Comparison of ENCODE assay signal across 8 mouse cellular contexts in genomic region chr5:21785776-21786175, GRCm38 (mm10). TPM values are rescaled to one million over a fixed set of nuclear protein-coding genes. Genes with fewer than 3 reads are reported as not detected.
DNase-seq lines count a peak whose midpoint lies in the region; ATAC-seq and TF ChIP-seq lines count a peak whose summit lies in the region.

No protein-coding gene starts in this region.

- TF ChIP-seq CTCF in intestine, postnatal 0 days (IDR thresholded peaks at IDR 0.05; ENCODE audit: low read depth) = no peak

- H3K4me1 ChIP-seq in midbrain, embryonic 12.5 days = peaks cover 26% of the 10 kb centered on the region
- H3K4me1 ChIP-seq in midbrain, embryonic 16.5 days (ENCODE audit: control insufficient read depth, insufficient read depth, low read length) = peaks cover 33% of the 10 kb centered on the region
- H3K4me1 ChIP-seq in embryonic facial prominence, embryonic 12.5 days = peaks cover 17% of the 10 kb centered on the region
- H3K4me1 ChIP-seq in intestine, postnatal 0 days (replicated peaks; ENCODE audit: control insufficient read depth, insufficient read depth, low read length) = no peaks in the 10 kb centered on the region
- H3K4me1 ChIP-seq in stomach, embryonic 14.5 days (ENCODE audit: control insufficient read depth, insufficient read depth, low read length) = peaks cover 7% of the 10 kb centered on the region

- no peak for ATAC-seq in midbrain, embryonic 12.5 days (ENCODE audit: low FRiP score, low read depth)
- ATAC-seq in midbrain, embryonic 16.5 days = no peak
- ATAC-seq in embryonic facial prominence, embryonic 12.5 days (ENCODE audit: insufficient number of reproducible peaks, insufficient read depth, low FRiP score, low TSS enrichment) = no peak
- no peak for ATAC-seq in intestine, postnatal 0 days
- ATAC-seq in stomach, embryonic 14.5 days (ENCODE audit: insufficient number of reproducible peaks, insufficient read depth, low FRiP score, low read depth) = no peak
- ATAC-seq in granulocyte monocyte progenitor cell, adult 5-6 weeks (replicated peaks; ENCODE audit: poor library complexity, severe bottlenecking) = no peak

- H3K27me3 ChIP-seq in midbrain, embryonic 12.5 days = no peaks in the 10 kb centered on the region
- no peaks in the 10 kb centered on the region for H3K27me3 ChIP-seq in midbrain, embryonic 16.5 days (ENCODE audit: control insufficient read depth, insufficient read depth, low read depth, low read length)
- no peaks in the 10 kb centered on the region for H3K27me3 ChIP-seq in embryonic facial prominence, embryonic 12.5 days
- no peaks in the 10 kb centered on the region for H3K27me3 ChIP-seq in intestine, postnatal 0 days (replicated peaks; ENCODE audit: control insufficient read depth, insufficient read depth, low read length)
- no peaks in the 10 kb centered on the region for H3K27me3 ChIP-seq in stomach, embryonic 14.5 days (ENCODE audit: control insufficient read depth, insufficient read depth, low read length)

- H3K9me3 ChIP-seq in midbrain, embryonic 12.5 days = no peaks in the 10 kb centered on the region
- H3K9me3 ChIP-seq in midbrain, embryonic 16.5 days (replicated peaks; ENCODE audit: control insufficient read depth, low read length, poor library complexity, severe bottlenecking) = no peaks in the 10 kb centered on the region
- no peaks in the 10 kb centered on the region for H3K9me3 ChIP-seq in embryonic facial prominence, embryonic 12.5 days
- H3K9me3 ChIP-seq in intestine, postnatal 0 days (ENCODE audit: control insufficient read depth) = no peaks in the 10 kb centered on the region
- H3K9me3 ChIP-seq in stomach, embryonic 14.5 days (ENCODE audit: control insufficient read depth, low read depth, low read length) = no peaks in the 10 kb centered on the region

- H3K27ac ChIP-seq in midbrain, embryonic 12.5 days (replicated peaks) = peak overlapping the region; percentile 83
- H3K27ac ChIP-seq in midbrain, embryonic 16.5 days (ENCODE audit: low read length) = no peak overlapping the region
- 0 out of 2 replicates have a peak overlapping the region, but pooled peaks have one; percentile 87 for H3K27ac ChIP-seq in embryonic facial prominence, embryonic 12.5 days
- no peak overlapping the region for H3K27ac ChIP-seq in intestine, postnatal 0 days (ENCODE audit: low read depth, low read length)
- H3K27ac ChIP-seq in stomach, embryonic 14.5 days (ENCODE audit: low read length) = no peak overlapping the region

- H3K9ac ChIP-seq in midbrain, embryonic 12.5 days (replicated peaks) = no peak overlapping the region
- no peak overlapping the region for H3K9ac ChIP-seq in midbrain, embryonic 16.5 days (ENCODE audit: low read depth, low read length)
- H3K9ac ChIP-seq in embryonic facial prominence, embryonic 12.5 days = no peak overlapping the region
- H3K9ac ChIP-seq in intestine, postnatal 0 days (ENCODE audit: low read depth, low read length) = no peak overlapping the region
- no peak overlapping the region for H3K9ac ChIP-seq in stomach, embryonic 14.5 days (replicated peaks; ENCODE audit: low read depth, low read length)

- WGBS in midbrain, embryonic 12.5 days = 72% methylated on average over 7 of the region's 7 CpGs
- WGBS in midbrain, embryonic 16.5 days = 74% methylated on average over 7 of the region's 7 CpGs
- WGBS in embryonic facial prominence, embryonic 12.5 days = 72% methylated on average over 7 of the region's 7 CpGs
- 81% methylated on average over 7 of the region's 7 CpGs for WGBS in intestine, postnatal 0 days
- WGBS in stomach, embryonic 14.5 days = 77% methylated on average over 7 of the region's 7 CpGs

- peaks cover 22% of the 10 kb centered on the region for H3K36me3 ChIP-seq in midbrain, embryonic 12.5 days
- peaks cover 14% of the 10 kb centered on the region; the same call in 1 of the 2 replicates for H3K36me3 ChIP-seq in midbrain, embryonic 16.5 days (ENCODE audit: control insufficient read depth, insufficient read depth, low read length)
- H3K36me3 ChIP-seq in embryonic facial prominence, embryonic 12.5 days = peaks cover 20% of the 10 kb centered on the region
- H3K36me3 ChIP-seq in intestine, postnatal 0 days (ENCODE audit: control insufficient read depth, insufficient read depth) = peaks cover 18% of the 10 kb centered on the region
- H3K36me3 ChIP-seq in stomach, embryonic 14.5 days (ENCODE audit: control insufficient read depth, insufficient read depth, low read length) = peaks cover 16% of the 10 kb centered on the region

- H3K4me3 ChIP-seq in midbrain, embryonic 12.5 days = no peak overlapping the region; the same call in 1 of the 2 replicates
- H3K4me3 ChIP-seq in midbrain, embryonic 16.5 days (ENCODE audit: low read depth, low read length) = no peak overlapping the region
- no peak overlapping the region for H3K4me3 ChIP-seq in embryonic facial prominence, embryonic 12.5 days
- no peak overlapping the region for H3K4me3 ChIP-seq in intestine, postnatal 0 days (ENCODE audit: low read depth, low read length)
- H3K4me3 ChIP-seq in stomach, embryonic 14.5 days (ENCODE audit: low read depth, low read length) = no peak overlapping the region

- H3K4me2 ChIP-seq in midbrain, embryonic 12.5 days (replicated peaks) = peak overlapping the region; percentile 72
- H3K4me2 ChIP-seq in midbrain, embryonic 16.5 days (ENCODE audit: low read length) = no peak overlapping the region; the same call in 1 of the 2 replicates
- H3K4me2 ChIP-seq in embryonic facial prominence, embryonic 12.5 days (replicated peaks) = peak overlapping the region; percentile 65
- H3K4me2 ChIP-seq in intestine, postnatal 0 days (replicated peaks; ENCODE audit: low read depth) = peak overlapping the region; percentile 96
- peak overlapping the region; percentile 55 for H3K4me2 ChIP-seq in stomach, embryonic 14.5 days (replicated peaks; ENCODE audit: low read depth, low read length)

- DNase-seq in cerebellum, adult 11 months = no peak
- DNase-seq in lung, adult 18-20 months = no peak

RNA-seq across cellular contexts. Expression of gene Psmc2, which starts 0.7 kb away (rescaled TPM):
- polyA plus RNA-seq in midbrain, embryonic 12.5 days (2016; fragmentation: Nextera tagmentation; extraction: Ambion mirVana) = 214 and 220 TPM in 2 replicates
- 187 and 192 TPM in 2 replicates for polyA plus RNA-seq in midbrain, embryonic 16.5 days (2015; fragmentation: Nextera tagmentation; extraction: Ambion mirVana)
- 188 and 198 TPM in 2 replicates for polyA plus RNA-seq in embryonic facial prominence, embryonic 12.5 days (2016; fragmentation: Nextera tagmentation; extraction: Ambion mirVana)
- polyA plus RNA-seq in intestine, postnatal 0 days (2015; fragmentation: Nextera tagmentation; extraction: Ambion mirVana) = 96.0 and 99.6 TPM in 2 replicates
- polyA plus RNA-seq in stomach, embryonic 14.5 days (2014; fragmentation: Nextera tagmentation; extraction: Ambion mirVana) = 158 and 162 TPM in 2 replicates
- total RNA-seq in granulocyte monocyte progenitor cell, adult 5-6 weeks (2014; fragmentation: Nextera tagmentation) = 77.9 and 98.3 TPM in 2 replicates
- total RNA-seq in granulocyte monocyte progenitor cell, adult 5-6 weeks (2017) = 94.9 and 108 TPM in 2 replicates

RNA-seq across cellular contexts. Expression of gene Dnajc2, which starts 0.7 kb away (rescaled TPM):
- 88.8 and 89.7 TPM in 2 replicates for polyA plus RNA-seq in midbrain, embryonic 12.5 days (2016; fragmentation: Nextera tagmentation; extraction: Ambion mirVana)
- 67.6 and 71.6 TPM in 2 replicates for polyA plus RNA-seq in midbrain, embryonic 16.5 days (2015; fragmentation: Nextera tagmentation; extraction: Ambion mirVana)
- 76.9 and 79.8 TPM in 2 replicates for polyA plus RNA-seq in embryonic facial prominence, embryonic 12.5 days (2016; fragmentation: Nextera tagmentation; extraction: Ambion mirVana)
- 44.5 and 48.1 TPM in 2 replicates for polyA plus RNA-seq in intestine, postnatal 0 days (2015; fragmentation: Nextera tagmentation; extraction: Ambion mirVana)
- 64.2 and 68.0 TPM in 2 replicates for polyA plus RNA-seq in stomach, embryonic 14.5 days (2014; fragmentation: Nextera tagmentation; extraction: Ambion mirVana)
- total RNA-seq in granulocyte monocyte progenitor cell, adult 5-6 weeks (2014; fragmentation: Nextera tagmentation) = 92.1 and 94.1 TPM in 2 replicates
- 190 and 213 TPM in 2 replicates for total RNA-seq in granulocyte monocyte progenitor cell, adult 5-6 weeks (2017)

RNA-seq across cellular contexts. Expression of gene Pmpcb, which starts 48.8 kb away (rescaled TPM):
- 90.8 and 97.2 TPM in 2 replicates for polyA plus RNA-seq in midbrain, embryonic 12.5 days (2016; fragmentation: Nextera tagmentation; extraction: Ambion mirVana)
- polyA plus RNA-seq in midbrain, embryonic 16.5 days (2015; fragmentation: Nextera tagmentation; extraction: Ambion mirVana) = 68.8 and 72.4 TPM in 2 replicates
- polyA plus RNA-seq in embryonic facial prominence, embryonic 12.5 days (2016; fragmentation: Nextera tagmentation; extraction: Ambion mirVana) = 83.8 and 89.1 TPM in 2 replicates
- 68.9 and 70.0 TPM in 2 replicates for polyA plus RNA-seq in intestine, postnatal 0 days (2015; fragmentation: Nextera tagmentation; extraction: Ambion mirVana)
- polyA plus RNA-seq in stomach, embryonic 14.5 days (2014; fragmentation: Nextera tagmentation; extraction: Ambion mirVana) = 83.7 and 84.3 TPM in 2 replicates
- total RNA-seq in granulocyte monocyte progenitor cell, adult 5-6 weeks (2014; fragmentation: Nextera tagmentation) = 45.9 and 67.3 TPM in 2 replicates
- total RNA-seq in granulocyte monocyte progenitor cell, adult 5-6 weeks (2017) = 97.9 and 124 TPM in 2 replicates

Comparison
In these comparisons a context has a peak if more than half of its experiments do, and no peak if none do; other contexts are left out.
1. H3K27ac ChIP-seq: peak in midbrain, embryonic 12.5 days (single experiment) and embryonic facial prominence, embryonic 12.5 days (single experiment); none in midbrain, embryonic 16.5 days (single experiment), intestine, postnatal 0 days (single experiment) and stomach, embryonic 14.5 days (single experiment).